In the genomic region with DNA sequence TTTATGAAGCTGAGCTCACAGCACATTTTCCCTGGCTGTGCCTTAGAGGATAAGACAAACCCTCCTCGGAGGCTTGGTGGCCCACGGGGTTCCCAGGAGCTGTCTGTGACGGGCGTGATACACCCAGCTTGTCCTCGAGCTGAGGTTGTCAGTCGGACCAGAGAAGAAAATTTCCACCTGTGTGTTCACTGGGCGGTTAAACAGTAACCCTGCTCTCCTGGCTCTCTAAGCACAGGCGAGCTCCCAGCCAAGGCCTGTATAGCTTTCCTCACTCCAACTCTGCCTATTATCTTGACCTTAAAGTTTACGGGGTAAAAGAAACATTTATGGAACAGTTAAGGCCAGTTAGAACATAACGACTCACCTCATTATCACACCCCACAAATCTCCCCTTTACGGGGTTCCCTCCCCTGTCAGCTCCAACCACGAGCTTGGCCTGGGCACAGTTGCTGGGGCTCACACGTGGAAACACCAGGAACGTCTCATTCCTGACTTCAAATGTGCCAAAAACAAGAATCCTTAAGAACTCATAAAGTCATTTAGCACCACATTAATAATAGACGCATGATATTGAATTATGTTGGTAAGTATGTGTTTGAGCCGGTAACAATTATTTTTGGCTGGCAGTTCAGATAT, we compare ENCODE assay signal across 13 mouse cellular contexts.
DNase-seq lines count a peak whose midpoint lies in the region; ATAC-seq lines count a peak whose summit lies in the region.
"Had no signal": no experiment of that assay in that cellular context is flagged by ENCODE, and none has a peak within 500 bp of the region (broad histone marks: within the 10 kb centered on the region; RNA-seq: fewer than 3 reads in every experiment).

No protein-coding gene starts in this region.

- H3K9ac ChIP-seq in embryonic facial prominence, embryonic 11.5 days (replicated peaks; ENCODE audit: low read length): no peak overlapping the region
- no peak overlapping the region for H3K9ac ChIP-seq in liver, embryonic 11.5 days (ENCODE audit: low read depth, low read length)
- H3K9ac ChIP-seq in midbrain, embryonic 14.5 days (replicated peaks; ENCODE audit: low read length): no peak overlapping the region
- H3K9ac ChIP-seq: neural tube, embryonic 12.5 days had no signal

- H3K4me3 ChIP-seq in embryonic facial prominence, embryonic 11.5 days (ENCODE audit: low read depth, low read length): no peak overlapping the region
- H3K4me3 ChIP-seq in embryonic facial prominence, embryonic 10.5 days: no peak overlapping the region
- H3K4me3 ChIP-seq in liver, embryonic 11.5 days (ENCODE audit: low read depth, low read length): no peak overlapping the region
- H3K4me3 ChIP-seq in midbrain, embryonic 14.5 days (replicated peaks; ENCODE audit: low read depth, low read length): no peak overlapping the region
- H3K4me3 ChIP-seq: erythroblast, embryonic 14.5 days; heart, embryonic 10.5 days; neural tube, embryonic 12.5 days had no signal

- H3K36me3 ChIP-seq in embryonic facial prominence, embryonic 11.5 days (replicated peaks; ENCODE audit: control insufficient read depth, insufficient read depth, low read depth, low read length): no peaks in the 10 kb centered on the region
- no peaks in the 10 kb centered on the region for H3K36me3 ChIP-seq in embryonic facial prominence, embryonic 10.5 days (replicated peaks)
- H3K36me3 ChIP-seq in liver, embryonic 11.5 days (ENCODE audit: control insufficient read depth, insufficient read depth, low read length): no peaks in the 10 kb centered on the region
- no peaks in the 10 kb centered on the region for H3K36me3 ChIP-seq in midbrain, embryonic 14.5 days (ENCODE audit: control insufficient read depth, insufficient read depth, low read length)
- H3K36me3 ChIP-seq: heart, embryonic 10.5 days; neural tube, embryonic 12.5 days had no signal

- no peak overlapping the region for H3K27ac ChIP-seq in embryonic facial prominence, embryonic 11.5 days (replicated peaks; ENCODE audit: low read depth, low read length)
- H3K27ac ChIP-seq in embryonic facial prominence, embryonic 10.5 days (replicated peaks): no peak overlapping the region
- peak overlapping the region; percentile 10; the same call in 1 of the 2 replicates for H3K27ac ChIP-seq in liver, embryonic 11.5 days (ENCODE audit: low read depth, low read length)
- no peak overlapping the region for H3K27ac ChIP-seq in midbrain, embryonic 14.5 days (replicated peaks; ENCODE audit: low read depth, low read length)
- H3K27ac ChIP-seq: heart, embryonic 10.5 days; neural tube, embryonic 12.5 days had no signal

- H3K27me3 ChIP-seq in embryonic facial prominence, embryonic 11.5 days (ENCODE audit: control insufficient read depth, insufficient read depth, low read length): no peaks in the 10 kb centered on the region
- H3K27me3 ChIP-seq in embryonic facial prominence, embryonic 10.5 days (replicated peaks; ENCODE audit: low read depth, poor library complexity, severe bottlenecking): no peaks in the 10 kb centered on the region
- H3K27me3 ChIP-seq in liver, embryonic 11.5 days (replicated peaks; ENCODE audit: control insufficient read depth, insufficient read depth, low read length): no peaks in the 10 kb centered on the region
- no peaks in the 10 kb centered on the region for H3K27me3 ChIP-seq in midbrain, embryonic 14.5 days (ENCODE audit: control insufficient read depth, insufficient read depth, low read length)
- H3K27me3 ChIP-seq: neural tube, embryonic 12.5 days had no signal

- H3K4me1 ChIP-seq in embryonic facial prominence, embryonic 11.5 days (ENCODE audit: control insufficient read depth, insufficient read depth, low read length): no peaks in the 10 kb centered on the region
- peaks cover 11% of the 10 kb centered on the region; the same call in 1 of the 2 replicates for H3K4me1 ChIP-seq in embryonic facial prominence, embryonic 10.5 days
- no peaks in the 10 kb centered on the region for H3K4me1 ChIP-seq in liver, embryonic 11.5 days (replicated peaks; ENCODE audit: control insufficient read depth, insufficient read depth, low read length)
- no peaks in the 10 kb centered on the region for H3K4me1 ChIP-seq in midbrain, embryonic 14.5 days (ENCODE audit: control insufficient read depth, insufficient read depth, low read length)
- H3K4me1 ChIP-seq: heart, embryonic 10.5 days had no signal

- DNase-seq in embryonic facial prominence, embryonic 11.5 days (ENCODE audit: low spot score): no peak
- DNase-seq in embryonic facial prominence, embryonic 10.5 days (ENCODE audit: low spot score): no peak
- DNase-seq in kidney, postnatal 10 days: peak; percentile 64
- DNase-seq in liver, embryonic 11.5 days (ENCODE audit: low spot score): no peak
- DNase-seq in lung, postnatal 25 days (ENCODE audit: low spot score): peak; percentile 46
- no peak for DNase-seq in spleen, postnatal 36 days (ENCODE audit: low spot score in 2 of 2)
- no peak for DNase-seq in layer of hippocampus, postnatal 36 days
- no peak for DNase-seq in midbrain, embryonic 14.5 days
- DNase-seq: retina, postnatal 1 day had no signal

- WGBS in embryonic facial prominence, embryonic 11.5 days: 87% methylated on average over 16 of the region's 16 CpGs
- WGBS in embryonic facial prominence, embryonic 10.5 days: 91% methylated on average over 16 of the region's 16 CpGs
- WGBS in liver, embryonic 11.5 days: 71% methylated on average over 16 of the region's 16 CpGs
- WGBS in midbrain, embryonic 14.5 days: 92% methylated on average over 16 of the region's 16 CpGs

- no peak overlapping the region for H3K4me2 ChIP-seq in embryonic facial prominence, embryonic 11.5 days (ENCODE audit: low read depth, low read length)
- H3K4me2 ChIP-seq in liver, embryonic 11.5 days: no peak overlapping the region
- H3K4me2 ChIP-seq in midbrain, embryonic 14.5 days (ENCODE audit: low read length): no peak overlapping the region
- H3K4me2 ChIP-seq: neural tube, embryonic 12.5 days had no signal

- ATAC-seq in embryonic facial prominence, embryonic 11.5 days (replicated peaks; ENCODE audit: insufficient number of reproducible peaks, low FRiP score, low TSS enrichment, low read depth): 0 out of 2 replicates have a peak, but pooled peaks have one; percentile 29
- ATAC-seq in liver, embryonic 11.5 days (replicated peaks; ENCODE audit: low FRiP score): 0 out of 2 replicates have a peak, but pooled peaks have one; percentile 36
- no peak for ATAC-seq in midbrain, embryonic 14.5 days (ENCODE audit: low FRiP score, low TSS enrichment)
- ATAC-seq: activated CD4-positive, CD25-positive, alpha-beta regulatory T cell, adult 4 months had no signal

- H3K9me3 ChIP-seq in embryonic facial prominence, embryonic 11.5 days (replicated peaks; ENCODE audit: control insufficient read depth, low read length): no peaks in the 10 kb centered on the region
- no peaks in the 10 kb centered on the region for H3K9me3 ChIP-seq in embryonic facial prominence, embryonic 10.5 days
- H3K9me3 ChIP-seq in liver, embryonic 11.5 days (ENCODE audit: control insufficient read depth, low read length): no peaks in the 10 kb centered on the region
- no peaks in the 10 kb centered on the region for H3K9me3 ChIP-seq in midbrain, embryonic 14.5 days (ENCODE audit: control insufficient read depth, low read length)
- H3K9me3 ChIP-seq: heart, embryonic 10.5 days; neural tube, embryonic 12.5 days had no signal

Comparison
In these comparisons a context has a peak if more than half of its experiments do, and no peak if none do; other contexts are left out.
1. DNase-seq: peak in kidney, postnatal 10 days (single experiment) and lung, postnatal 25 days (single experiment); none in embryonic facial prominence, embryonic 11.5 days (single experiment), embryonic facial prominence, embryonic 10.5 days (single experiment), liver, embryonic 11.5 days (single experiment), spleen, postnatal 36 days (0 of 2), layer of hippocampus, postnatal 36 days (0 of 2) and midbrain, embryonic 14.5 days (single experiment).